Mouse (Mus musculus): ENCODE results near the gene Ap3b2.

DNA sequence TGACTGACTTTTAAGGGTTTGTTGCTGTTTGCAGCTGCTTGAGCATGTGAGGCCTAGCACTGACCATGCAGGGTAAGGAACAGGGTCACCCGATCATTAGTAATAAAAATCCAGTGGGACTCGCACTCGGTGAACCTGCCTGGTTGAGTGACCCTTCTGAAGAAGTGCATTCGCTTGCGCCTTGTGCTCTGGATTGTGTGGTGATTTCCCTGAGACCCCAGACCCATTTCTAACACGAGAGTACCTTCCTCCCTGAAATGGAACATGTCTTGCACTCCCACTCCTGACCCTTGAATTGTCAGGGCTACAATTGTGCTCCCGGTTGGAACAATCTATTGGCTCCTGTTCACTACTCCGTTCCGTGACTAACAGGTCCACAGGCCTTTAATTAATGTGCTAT lies 1.1 kb downstream of the Ap3b2 start:
- TF ChIP-seq CTCF (IDR thresholded peaks at IDR 0.05; ENCODE audit: low read depth, low read length): no peak
- TF ChIP-seq TAL1 (conservative IDR thresholded peaks at IDR 0.05; ENCODE audit: low read depth, low read length): no peak
- TF ChIP-seq GATA1 (IDR thresholded peaks at IDR 0.05; ENCODE audit: borderline replicate concordance, low read length): no peak
- TF ChIP-seq POLR2AphosphoS5 (IDR thresholded peaks at IDR 0.05; ENCODE audit: insufficient replicate concordance, low read depth, low read length): no peak
